Mouse (Mus musculus) layer of hippocampus, adult 8-10 months (tissue): ENCODE data around the gene Cdc40. TPM values are rescaled to one million over a fixed set of nuclear protein-coding genes. Genes with fewer than 3 reads are reported as not detected.

Experiments used
- total RNA-seq, 4 experiments: library from RNA; stranded (reverse); gene quantifications; 2 replicates each; pipeline ENCODE4 v1.2.4; 2022

Cdc40 gene
- total RNA-seq, 4 experiments from 2014 or later: 50.4 to 61.9 (median 59.2) TPM

Other genes with a start within 250 kb of the Cdc40 start
- 1 to 10 TPM; 2.0 to 3.5 (median 3.3) TPM for gene Mettl24, start 200.0 kb downstream of the Cdc40 start, total RNA-seq
- 100 to 1,000 TPM; 310 to 364 (median 325) TPM for gene Wasf1, start 164 bp upstream of the Cdc40 start, total RNA-seq
- 1 to 10 TPM; 1.3 to 1.9 (median 1.5) TPM for gene Gpr6, start 189.0 kb upstream of the Cdc40 start, total RNA-seq